Mouse (Mus musculus): ENCODE measurements around the gene Sox6. TPM values are rescaled to one million over a fixed set of nuclear protein-coding genes. Genes with fewer than 3 reads are reported as not detected.

Sox6 gene
- total RNA-seq, 2 experiments from 2014 or later = 153 to 158 TPM

- intact Hi-C loops (cut with DNase I) = no loop called here
- no peak for DNase-seq
These were observed 134.4 kb downstream of the Sox6 start for GRCm38 (mm10) chr7:115903931-115904797.

GRCm38 (mm10) chr7:115903368-115903767 lies 135.2 kb downstream of the Sox6 start:
- intact Hi-C loops (cut with DNase I) = no loop called here
- no peak for DNase-seq

DNA sequence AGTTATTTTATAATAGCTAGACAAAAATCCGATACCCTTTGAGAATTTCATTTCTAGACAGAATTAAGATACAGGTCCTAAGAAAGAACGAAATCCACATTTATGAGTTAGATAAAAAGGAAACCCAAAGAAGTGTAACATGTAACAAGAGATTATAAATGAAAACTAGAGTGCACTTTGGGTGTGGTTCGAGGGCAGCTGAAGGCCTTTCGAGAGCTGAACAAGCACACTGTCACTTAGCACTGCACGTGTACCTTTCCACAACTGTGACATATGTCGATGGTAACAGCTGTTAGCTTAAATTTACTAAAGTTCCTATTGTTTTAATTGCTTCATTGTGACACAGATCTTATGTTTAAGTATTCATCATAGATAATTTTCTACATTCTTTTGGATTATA lies 142.8 kb downstream of the Sox6 start:
- intact Hi-C loops (cut with DNase I) = no loop called here
- DNase-seq = no peak

DNA sequence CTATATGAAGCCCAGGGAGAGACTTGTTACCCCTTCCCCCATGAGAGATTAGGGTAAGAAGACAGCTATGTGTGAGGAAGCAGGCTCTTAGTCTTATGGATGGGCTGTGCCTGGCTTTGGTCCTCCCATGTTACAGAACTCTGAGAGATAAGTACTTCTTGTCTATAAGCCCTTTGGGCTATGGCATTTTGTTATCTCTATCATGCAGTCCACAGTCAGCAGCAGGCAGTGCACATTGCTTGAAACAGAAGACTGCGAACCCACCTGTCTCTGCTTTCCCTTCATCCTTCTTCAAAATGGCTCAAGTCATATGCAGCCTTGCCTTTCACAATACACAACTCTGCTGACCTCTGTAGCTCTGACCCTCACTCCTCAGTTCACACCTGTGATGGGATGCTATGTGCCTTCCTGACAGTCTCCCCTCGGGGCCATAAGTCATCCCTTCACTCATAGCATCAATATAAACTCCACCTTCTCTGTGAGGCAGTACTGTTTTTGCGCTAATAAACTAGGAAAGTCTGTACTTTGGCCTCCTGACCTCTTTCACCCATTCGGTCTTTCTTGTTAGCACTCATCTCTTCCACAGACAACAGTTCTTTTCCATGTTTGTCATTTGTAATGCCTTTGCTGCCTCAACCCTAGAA lies 143.4 kb downstream of the Sox6 start:
- no peak for DNase-seq
- intact Hi-C loops (cut with DNase I) = no loop called here

GRCm38 (mm10) chr7:115891482-115891881 lies 147.1 kb downstream of the Sox6 start:
- no peak for DNase-seq
- intact Hi-C loops (cut with DNase I) = no loop called here

GRCm38 (mm10) chr7:115889926-115890325 lies 148.7 kb downstream of the Sox6 start:
- intact Hi-C loops (cut with DNase I) = no loop called here

DNA sequence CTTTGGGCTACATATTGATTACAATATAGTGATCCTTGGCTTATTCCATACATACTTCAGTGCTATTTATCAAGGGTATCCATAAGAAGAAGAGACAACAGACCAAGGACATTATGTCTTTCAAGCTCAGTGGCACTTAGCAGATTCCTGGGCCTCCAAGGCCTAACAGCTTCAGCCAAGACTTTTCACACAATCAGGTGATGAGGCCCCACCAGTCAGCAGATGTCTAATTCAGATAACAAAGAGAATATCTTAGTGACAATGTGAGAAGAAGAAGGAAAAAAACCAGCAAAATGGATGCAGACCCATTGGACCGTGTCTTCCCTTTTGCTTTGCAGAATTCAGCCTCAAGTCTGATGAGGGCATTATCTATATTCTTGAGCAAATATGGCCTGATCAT lies 150.0 kb downstream of the Sox6 start:
- DNase-seq = no peak
- intact Hi-C loops (cut with DNase I) = no loop called here

More at GRCm38 (mm10) chr7:115889926-115890325, 148.7 kb downstream of the Sox6 start:
- no peak for DNase-seq

GRCm38 (mm10) chr7:115888120-115888519 lies 150.5 kb downstream of the Sox6 start:
- intact Hi-C loops (cut with DNase I) = no loop called here
- no peak for DNase-seq

DNA sequence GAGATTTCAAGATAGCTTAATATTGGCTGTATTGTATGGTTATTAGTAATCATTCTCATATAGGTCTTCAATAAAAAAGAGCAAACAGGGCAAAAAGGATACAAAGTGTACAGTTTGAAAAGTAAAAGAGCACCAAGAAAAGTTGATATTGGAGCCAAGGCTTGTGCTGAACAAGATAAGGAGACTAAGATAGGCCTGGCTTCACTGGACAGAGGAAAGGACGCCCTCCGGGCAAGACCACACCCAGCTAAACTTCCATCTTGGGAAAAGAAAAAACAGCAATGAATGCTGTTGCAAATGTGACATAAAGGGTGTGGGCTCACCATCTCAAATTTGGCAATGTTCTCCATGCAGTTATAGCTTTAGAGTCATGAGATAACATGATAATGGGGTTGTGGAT lies 165.7 kb downstream of the Sox6 start:
- no peak for DNase-seq
- intact Hi-C loops (cut with DNase I) = no loop called here

- DNase-seq = no peak
- intact Hi-C loops (cut with DNase I) = no loop called here
These were observed 170.1 kb downstream of the Sox6 start for GRCm38 (mm10) chr7:115868504-115868903.

- intact Hi-C loops (cut with DNase I) = no loop called here
These were observed 170.9 kb downstream of the Sox6 start for GRCm38 (mm10) chr7:115867518-115868270.

DNA sequence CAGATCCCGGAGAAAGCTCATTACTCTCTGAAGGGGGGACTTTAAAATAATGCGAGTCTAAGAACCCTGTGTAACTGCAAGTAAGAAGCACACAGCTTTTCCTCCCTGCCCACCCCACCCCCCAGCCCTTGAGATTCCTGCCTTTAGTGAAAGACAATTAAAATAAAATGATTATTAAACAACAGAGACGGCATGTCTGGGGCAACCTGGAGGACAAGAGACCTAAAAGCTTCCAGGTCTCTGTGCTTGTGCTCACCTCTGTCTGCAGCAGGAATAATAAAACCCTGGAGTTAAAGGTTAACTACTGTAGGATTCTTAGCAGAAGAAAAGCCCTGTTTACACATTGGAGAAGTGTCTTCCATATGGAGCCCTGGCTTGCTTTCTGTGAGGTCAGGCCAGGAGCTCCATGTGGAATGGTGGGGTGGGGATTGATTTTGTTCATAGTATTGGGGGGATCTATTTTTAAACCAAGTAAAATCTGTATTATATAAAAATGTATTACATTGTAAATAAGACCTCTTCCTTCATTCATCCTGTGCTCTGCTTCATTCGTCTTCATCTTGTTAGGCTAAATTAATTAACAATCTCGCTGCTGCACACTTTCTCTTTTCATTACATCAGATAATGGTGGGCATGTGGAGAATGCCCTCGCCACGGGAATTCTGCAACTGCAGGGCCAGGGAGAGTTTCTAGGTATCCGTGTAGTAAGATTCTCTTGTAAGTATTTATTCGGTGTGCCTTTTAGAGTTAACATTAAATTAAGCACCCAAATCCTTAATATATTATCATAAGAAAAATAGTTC lies 171.7 kb downstream of the Sox6 start:
- intact Hi-C loops (cut with DNase I) = no loop called here

More at GRCm38 (mm10) chr7:115867518-115868270, 170.9 kb downstream of the Sox6 start:
- DNase-seq = no peak

DNA sequence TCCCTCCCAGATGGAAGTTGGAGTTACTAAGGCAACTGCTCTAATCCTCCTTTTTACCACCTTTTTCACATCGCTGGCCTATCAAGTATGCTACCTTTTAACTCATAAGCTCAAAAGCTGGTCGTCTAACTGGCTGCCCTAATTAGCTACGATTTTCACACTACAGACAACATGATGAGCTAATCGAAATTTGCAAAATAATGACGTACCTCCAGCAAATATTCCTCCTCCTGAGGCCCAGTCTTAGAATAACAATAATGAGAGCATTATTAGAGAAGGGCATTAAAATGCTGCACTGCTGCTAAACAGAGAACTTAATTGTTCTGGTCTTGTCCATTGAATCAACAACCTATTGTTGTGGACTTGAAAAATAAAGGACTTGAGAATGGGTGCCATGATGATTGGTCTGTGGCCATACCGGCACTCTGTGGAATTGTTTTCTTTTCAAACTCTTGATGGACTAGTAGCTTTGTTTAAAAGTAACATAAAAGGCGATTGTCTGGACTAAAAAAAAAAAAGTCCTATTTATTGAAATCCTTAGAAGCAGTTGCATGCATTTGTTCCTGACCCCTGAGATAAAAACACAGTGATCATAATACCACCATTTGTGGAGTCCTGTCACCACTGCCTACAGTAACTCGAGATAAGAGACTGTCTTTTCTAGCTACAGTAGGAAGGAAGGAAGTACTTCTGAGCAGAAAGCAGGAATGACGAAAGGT lies 172.5 kb downstream of the Sox6 start:
- intact Hi-C loops (cut with DNase I) = no loop called here
- DNase-seq = no peak

More for the DNA sequence above, 171.7 kb downstream of the Sox6 start:
- no peak for DNase-seq

GRCm38 (mm10) chr7:115865231-115865630 lies 173.4 kb downstream of the Sox6 start:
- DNase-seq = peak in 1 of 2 experiments; percentile 14

GRCm38 (mm10) chr7:115864411-115864810 lies 174.2 kb downstream of the Sox6 start:
- DNase-seq = no peak
- intact Hi-C loops (cut with DNase I) = no loop called here

More at GRCm38 (mm10) chr7:115865231-115865630, 173.4 kb downstream of the Sox6 start:
- intact Hi-C loops (cut with DNase I) = no loop called here

DNA sequence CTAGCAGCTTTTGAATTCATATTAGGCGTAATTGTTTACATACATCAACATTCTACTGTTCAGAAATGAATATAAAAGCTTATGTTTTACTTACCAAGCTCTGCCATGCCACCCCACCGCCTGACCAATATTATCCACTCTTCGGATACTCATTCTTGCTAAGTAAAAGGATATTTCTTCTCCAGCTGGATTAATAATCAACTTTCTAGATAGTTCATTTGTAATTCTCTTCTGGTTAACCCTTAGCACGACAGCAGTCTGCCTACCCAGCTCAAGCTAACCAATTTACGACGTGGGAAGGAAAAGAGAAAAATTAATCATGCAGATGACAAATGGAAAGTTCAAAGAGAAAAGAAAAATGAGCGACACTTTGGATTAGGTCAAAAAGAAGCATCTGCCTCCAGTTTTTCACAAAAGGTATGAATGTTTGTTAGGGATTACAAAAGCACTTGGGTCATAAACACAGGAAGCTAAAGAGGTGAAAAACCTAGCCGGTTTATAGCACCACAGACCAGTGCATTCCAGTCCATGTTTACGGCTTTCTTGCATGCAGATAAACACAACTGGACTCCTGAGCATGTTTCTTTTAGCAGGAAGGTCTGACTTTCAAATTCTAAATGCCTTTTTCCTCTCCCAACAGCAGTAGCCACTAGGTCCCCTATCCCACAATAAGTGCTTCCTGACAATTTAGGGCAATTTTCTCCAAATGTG lies 178.8 kb downstream of the Sox6 start:
- no peak for DNase-seq
- intact Hi-C loops (cut with DNase I) = no loop called here

DNA sequence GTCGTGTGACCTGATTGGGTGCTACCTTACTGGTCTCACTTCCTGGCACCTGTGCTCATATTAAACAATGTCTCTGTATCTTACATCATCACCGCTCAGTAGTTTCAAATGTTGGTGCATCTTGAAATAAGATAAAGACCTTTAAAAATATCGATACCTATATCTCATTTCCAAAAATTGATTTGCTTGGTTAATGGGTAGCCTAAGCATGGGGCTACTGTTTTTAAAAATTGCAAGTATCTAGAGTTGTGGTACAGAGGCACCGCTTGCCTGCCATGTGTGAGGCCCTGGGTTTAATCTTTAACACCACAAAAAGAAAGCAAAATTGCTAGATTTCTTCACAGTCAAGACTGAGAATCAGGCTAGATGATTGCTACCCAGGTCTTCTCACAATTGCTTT lies 187.5 kb downstream of the Sox6 start:
- no peak for DNase-seq
- intact Hi-C loops (cut with DNase I) = no loop called here

DNA sequence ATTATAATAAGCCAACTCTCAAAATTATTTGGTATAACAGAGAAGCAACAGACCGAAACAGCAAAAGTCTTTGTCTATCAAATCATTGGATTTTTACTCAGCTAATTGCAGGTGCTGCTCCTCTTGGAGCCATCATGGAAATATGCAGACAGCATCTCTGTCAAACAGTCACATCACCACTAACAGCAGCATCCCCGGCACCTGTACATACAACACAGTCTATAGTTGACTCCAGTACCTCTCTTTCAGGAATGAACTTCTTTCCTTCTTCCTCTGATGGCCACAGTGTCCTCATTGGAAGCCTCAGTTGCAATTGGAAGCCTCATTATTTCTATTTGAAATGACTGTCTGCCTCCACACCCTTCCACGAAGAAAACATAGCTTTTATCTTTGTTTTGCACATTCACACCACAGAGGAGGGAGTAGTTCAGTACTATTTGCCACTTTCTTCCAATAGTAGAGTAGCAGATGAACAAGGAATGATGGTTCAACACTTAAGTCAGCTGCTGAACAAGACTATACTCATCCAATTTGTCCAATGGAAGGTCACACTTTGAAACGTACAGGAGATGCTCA lies 192.7 kb downstream of the Sox6 start:
- intact Hi-C loops (cut with DNase I) = no loop called here

GRCm38 (mm10) chr7:115844910-115845309 lies 193.7 kb downstream of the Sox6 start:
- DNase-seq = no peak
- intact Hi-C loops (cut with DNase I) = no loop called here

More for the DNA sequence above, 192.7 kb downstream of the Sox6 start:
- DNase-seq = no peak

All from gastrocnemius, postnatal 36 days (tissue).